Mouse (Mus musculus) limb, embryonic 13.5 days (tissue): ENCODE data around the gene Mgst1. TPM values are rescaled to one million over a fixed set of nuclear protein-coding genes. Genes with fewer than 3 reads are reported as not detected.

Source experiments
- ATAC-seq: fragments of 200-750 bp; cut with Nextera tagmentation; 2 replicates; pipeline ENCODE4 v1.8.0; 2017; ENCODE audit warnings: low read depth, moderate number of reproducible peaks, moderate TSS enrichment; ENCODE audit not compliant: low FRiP score
- H3K27ac ChIP-seq: fragments of 300-500 bp; sonication (generic); 2 replicates; pipeline ENCODE4 v1.5.1; 2015; ENCODE audit warnings: inconsistent platforms, mild to moderate bottlenecking, moderate library complexity
- H3K27me3 ChIP-seq: fragments of 300-500 bp; sonication (generic); 2 replicates; pipeline ENCODE4 v1.6.1; 2015; ENCODE audit warnings: mild to moderate bottlenecking, inconsistent platforms
- H3K36me3 ChIP-seq: fragments of 300-500 bp; sonication (generic); 2 replicates; pipeline ENCODE4 v1.6.1; 2015; ENCODE audit warnings: inconsistent platforms, mild to moderate bottlenecking, moderate library complexity
- H3K4me1 ChIP-seq: fragments of 300-500 bp; sonication (generic); 2 replicates; pipeline ENCODE4 v1.6.1; 2015; ENCODE audit warnings: inconsistent platforms
- H3K4me2 ChIP-seq: fragments of 300-500 bp; sonication (generic); replicated peaks from 2 replicates; pipeline ENCODE4 v1.6.1; 2015; ENCODE audit warnings: inconsistent platforms, mild to moderate bottlenecking, moderate library complexity
- H3K4me3 ChIP-seq: fragments of 300-500 bp; sonication (generic); 2 replicates; pipeline ENCODE4 v1.5.1; 2015; ENCODE audit warnings: moderate library complexity, mild to moderate bottlenecking, inconsistent platforms
- H3K9ac ChIP-seq: fragments of 300-500 bp; sonication (generic); 2 replicates; pipeline ENCODE4 v1.6.1; 2015; ENCODE audit warnings: mild to moderate bottlenecking, inconsistent platforms
- H3K9me3 ChIP-seq: fragments of 300-500 bp; sonication (generic); 2 replicates; pipeline ENCODE4 v1.6.1; 2016; ENCODE audit warnings: inconsistent platforms
- WGBS: fragments of 180-500 bp; shearing (Covaris S2); methylation state at CpG from one replicate; pipeline ENCODE4 v1.1.7; 2015; 5-methylcytosine and 5-hydroxymethylcytosine counted together
- polyA plus RNA-seq: library from polyadenylated mRNA; unstranded; fragments of >200 nt; fragmentation: Nextera tagmentation; extraction: Ambion mirVana; gene quantifications from 2 replicates; pipeline ENCODE4 v1.2.1, GENCODE M21; 2015

Mgst1 gene
- polyA plus RNA-seq, 1 experiment from 2014 or later: 150 TPM

DNA sequence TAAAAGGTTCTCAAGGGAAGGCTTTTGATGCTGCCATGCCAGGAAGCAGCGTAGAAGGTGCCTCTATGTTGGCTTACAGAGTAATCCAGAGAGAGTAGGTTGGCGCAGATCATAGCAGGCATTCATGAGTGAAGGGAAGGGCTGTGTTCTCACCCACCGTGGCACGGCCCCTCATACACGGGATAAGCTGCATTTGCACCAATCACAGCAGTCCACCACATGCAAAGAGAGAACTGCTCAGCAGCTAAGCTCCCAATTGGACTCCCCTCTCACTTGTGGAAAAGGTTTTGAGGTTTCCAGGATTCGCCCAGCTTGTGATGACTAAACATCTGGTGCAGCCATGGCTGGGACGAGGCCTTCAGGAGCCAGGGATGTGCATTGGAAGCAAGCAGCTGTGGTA lies 2.5 kb downstream of the Mgst1 start:
- Histone ChIP-seq H3K4me3 (no peak overlapping the region), H3K4me2 (peak overlapping the region; percentile 72), H3K27me3 (no peaks in the 10 kb centered on the region), H3K4me1 (peaks cover 41% of the 10 kb centered on the region), H3K27ac (no peak overlapping the region), H3K9ac (no peak overlapping the region), H3K9me3 (no peaks in the 10 kb centered on the region), H3K36me3 (no peaks in the 10 kb centered on the region)
- ATAC-seq: no peak
- 74% methylated on average over 7 of the region's 7 CpGs for WGBS

DNA sequence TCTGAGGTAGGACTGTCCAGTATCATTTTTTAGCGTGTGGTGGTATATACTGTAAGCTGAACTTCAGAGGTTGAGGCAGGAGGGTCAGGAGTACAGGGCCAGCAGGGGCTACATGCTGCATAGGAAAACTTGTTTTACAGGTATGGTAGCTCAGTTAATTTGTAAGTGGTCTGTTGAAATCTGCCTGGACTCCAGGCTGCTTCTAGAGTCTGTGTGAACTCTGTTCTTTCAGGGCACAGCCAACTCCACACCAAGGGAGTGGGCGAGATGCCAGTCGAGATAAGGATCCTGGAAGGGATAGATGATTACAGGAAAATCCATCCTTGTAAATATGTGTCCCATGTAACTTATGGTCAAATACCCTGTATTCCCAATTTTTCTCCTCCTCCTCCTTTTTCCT lies 3.3 kb downstream of the Mgst1 start:
- no peak for ATAC-seq
- Histone ChIP-seq H3K36me3 (peaks cover 4% of the 10 kb centered on the region; the same call in 1 of the 2 replicates), H3K4me2 (peak overlapping the region; percentile 72), H3K9ac (no peak overlapping the region), H3K27me3 (no peaks in the 10 kb centered on the region), H3K27ac (no peak overlapping the region), H3K4me1 (peaks cover 41% of the 10 kb centered on the region), H3K4me3 (no peak overlapping the region), H3K9me3 (no peaks in the 10 kb centered on the region)
- 55% methylated on average over 3 of the region's 3 CpGs for WGBS

DNA sequence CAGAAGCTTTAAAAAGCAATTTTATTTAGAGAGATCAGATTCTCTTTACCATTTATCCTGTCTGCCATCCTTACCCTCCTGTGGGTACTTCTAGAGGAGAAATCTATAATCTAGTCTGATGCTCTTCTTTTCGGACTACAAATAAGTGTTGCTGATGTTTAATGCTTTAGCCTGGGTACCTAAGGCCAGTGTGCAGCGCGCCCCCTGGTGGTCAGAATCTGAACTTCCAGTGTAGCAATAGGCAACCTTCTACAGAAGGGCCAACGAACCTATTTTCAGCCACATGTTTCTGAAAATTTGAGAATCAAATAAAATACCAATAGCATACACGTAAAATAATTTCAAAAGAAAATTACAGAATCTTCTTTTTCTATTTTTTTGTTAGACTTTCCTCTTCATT lies 13.0 kb downstream of the Mgst1 start:
- no peak overlapping the region for H3K4me3 ChIP-seq
- no peak overlapping the region for H3K9ac ChIP-seq
- WGBS: 28% methylated on average over 5 of the region's 5 CpGs
- H3K9me3 ChIP-seq: peaks cover 5% of the 10 kb centered on the region; the same call in 1 of the 2 replicates
- H3K27ac ChIP-seq: no peak overlapping the region
- H3K4me1 ChIP-seq: no peaks in the 10 kb centered on the region
- no peaks in the 10 kb centered on the region for H3K27me3 ChIP-seq
- H3K4me2 ChIP-seq: no peak overlapping the region
- peaks cover 35% of the 10 kb centered on the region for H3K36me3 ChIP-seq
- no peak for ATAC-seq

- no peaks in the 10 kb centered on the region for H3K27me3 ChIP-seq
- ATAC-seq: no peak
- no peak overlapping the region for H3K27ac ChIP-seq
- no peak overlapping the region for H3K9ac ChIP-seq
- H3K36me3 ChIP-seq: no peaks in the 10 kb centered on the region
- H3K4me3 ChIP-seq: no peak overlapping the region
- no peaks in the 10 kb centered on the region for H3K9me3 ChIP-seq
- 83% methylated on average over 7 of the region's 7 CpGs for WGBS
- H3K4me2 ChIP-seq: no peak overlapping the region
- no peaks in the 10 kb centered on the region for H3K4me1 ChIP-seq
These were observed 23.8 kb downstream of the Mgst1 start for GRCm38 (mm10) chr6:138163920-138164319.

GRCm38 (mm10) chr6:138171480-138172224 lies 31.5 kb downstream of the Mgst1 start:
- Histone ChIP-seq H3K36me3 (no peaks in the 10 kb centered on the region), H3K4me1 (no peaks in the 10 kb centered on the region), H3K9ac (no peak overlapping the region), H3K4me3 (no peak overlapping the region), H3K9me3 (no peaks in the 10 kb centered on the region), H3K27ac (no peak overlapping the region), H3K27me3 (no peaks in the 10 kb centered on the region), H3K4me2 (no peak overlapping the region)
- 69% methylated on average over 15 of the region's 15 CpGs for WGBS
- peak; percentile 48; the same call in 1 of the 2 replicates for ATAC-seq

Other genes starting within 250 kb of the Mgst1 start
- not detected in 2 replicates for gene Slc15a5, start 60.4 kb upstream of the Mgst1 start, polyA plus RNA-seq